Mouse (Mus musculus): ENCODE measurements around the gene Mxi1. TPM values are rescaled to one million over a fixed set of nuclear protein-coding genes. Genes with fewer than 3 reads are reported as not detected.

Mxi1 gene
- polyA plus RNA-seq, 1 experiment from 2014 or later: 68.4 TPM

- Histone ChIP-seq H3K36me3 (no peaks in the 10 kb centered on the region), H3K4me1 (peaks cover 6% of the 10 kb centered on the region; the same call in 1 of the 2 replicates), H3K4me3 (no peak overlapping the region), H3K9ac (replicated peaks) (no peak overlapping the region), H3K4me2 (replicated peaks) (no peak overlapping the region), H3K27me3 (no peaks in the 10 kb centered on the region), H3K27ac (replicated peaks) (no peak overlapping the region), H3K9me3 (no peaks in the 10 kb centered on the region)
- no peak for ATAC-seq (replicated peaks)
- 75% methylated on average over 19 of the region's 19 CpGs for WGBS
Observed at GRCm38 (mm10) chr19:53278491-53279415, 31.6 kb upstream of the Mxi1 start.

GRCm38 (mm10) chr19:53280254-53280653 is 30.1 kb upstream of the Mxi1 start:
- H3K27me3 ChIP-seq: no peaks in the 10 kb centered on the region
- no peak overlapping the region for H3K4me2 ChIP-seq (replicated peaks)
- no peak overlapping the region for H3K27ac ChIP-seq (replicated peaks)
- no peak overlapping the region for H3K4me3 ChIP-seq
- no peaks in the 10 kb centered on the region for H3K9me3 ChIP-seq
- 86% methylated on average over 8 of the region's 8 CpGs for WGBS
- H3K36me3 ChIP-seq: no peaks in the 10 kb centered on the region
- no peak overlapping the region for H3K9ac ChIP-seq (replicated peaks)
- H3K4me1 ChIP-seq: peaks cover 19% of the 10 kb centered on the region
- ATAC-seq (replicated peaks): no peak

DNA sequence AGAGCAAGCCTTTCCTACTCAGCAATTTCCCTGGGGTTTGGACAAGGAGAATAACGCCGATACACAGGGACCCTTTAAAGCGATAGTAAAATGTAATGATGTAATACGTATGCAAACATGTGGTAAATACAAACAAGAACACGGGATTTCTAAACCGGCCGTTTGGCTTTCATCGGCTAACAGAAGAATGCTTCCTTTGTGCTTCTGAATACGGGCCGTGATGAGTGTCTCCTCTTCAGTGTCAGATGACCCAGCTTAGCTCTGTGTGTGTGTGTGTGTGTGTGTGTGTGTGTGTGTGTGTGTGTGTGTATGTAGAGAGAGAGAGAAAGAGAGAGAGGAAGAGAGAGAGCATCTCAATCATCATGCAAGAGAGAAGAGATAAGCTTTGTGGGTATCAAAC is 27.7 kb upstream of the Mxi1 start:
- H3K27me3 ChIP-seq: no peaks in the 10 kb centered on the region
- no peak overlapping the region for H3K4me2 ChIP-seq (replicated peaks)
- ATAC-seq (replicated peaks): no peak
- H3K4me1 ChIP-seq: peaks cover 21% of the 10 kb centered on the region
- no peaks in the 10 kb centered on the region for H3K9me3 ChIP-seq
- H3K4me3 ChIP-seq: no peak overlapping the region
- no peaks in the 10 kb centered on the region for H3K36me3 ChIP-seq
- H3K27ac ChIP-seq (replicated peaks): no peak overlapping the region
- H3K9ac ChIP-seq (replicated peaks): no peak overlapping the region
- 25% methylated on average over 10 of the region's 10 CpGs for WGBS

DNA sequence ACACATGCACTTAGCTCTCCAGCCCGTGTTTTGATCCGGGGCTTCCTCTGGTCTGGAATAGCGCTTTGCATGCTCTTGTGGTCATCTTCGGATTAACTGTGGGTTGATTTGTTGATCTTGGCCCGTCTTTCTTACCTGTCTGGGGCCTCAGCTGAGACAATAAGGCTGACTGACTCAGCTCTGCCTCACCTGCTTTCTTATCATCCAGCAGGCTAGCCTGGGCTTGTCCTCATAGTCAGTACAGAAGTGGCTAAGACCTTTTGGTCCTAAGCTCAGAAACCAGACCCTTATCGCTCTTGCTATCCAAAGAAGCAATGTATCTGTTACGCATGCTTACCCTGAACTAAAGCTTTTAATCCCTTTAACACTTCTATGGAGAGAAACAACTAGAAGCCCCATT is 26.6 kb upstream of the Mxi1 start:
- peak overlapping the region; percentile 79 for H3K27ac ChIP-seq (replicated peaks)
- H3K9ac ChIP-seq (replicated peaks): no peak overlapping the region
- H3K4me3 ChIP-seq: no peak overlapping the region
- H3K27me3 ChIP-seq: no peaks in the 10 kb centered on the region
- no peaks in the 10 kb centered on the region for H3K36me3 ChIP-seq
- no peaks in the 10 kb centered on the region for H3K9me3 ChIP-seq
- ATAC-seq (replicated peaks): no peak
- WGBS: 83% methylated on average over 7 of the region's 7 CpGs
- H3K4me1 ChIP-seq: peaks cover 21% of the 10 kb centered on the region
- H3K4me2 ChIP-seq (replicated peaks): no peak overlapping the region

GRCm38 (mm10) chr19:53284268-53285208 is 25.8 kb upstream of the Mxi1 start:
- no peaks in the 10 kb centered on the region for H3K27me3 ChIP-seq
- ATAC-seq (replicated peaks): peak; percentile 91

GRCm38 (mm10) chr19:53296331-53297254 is 13.7 kb upstream of the Mxi1 start:
- no peaks in the 10 kb centered on the region for H3K27me3 ChIP-seq
- no peak overlapping the region for H3K4me2 ChIP-seq (replicated peaks)
- no peaks in the 10 kb centered on the region for H3K36me3 ChIP-seq
- 79% methylated on average over 23 of the region's 23 CpGs for WGBS
- no peaks in the 10 kb centered on the region for H3K4me1 ChIP-seq
- no peak for ATAC-seq (replicated peaks)
- H3K27ac ChIP-seq (replicated peaks): no peak overlapping the region
- H3K9ac ChIP-seq (replicated peaks): no peak overlapping the region
- H3K4me3 ChIP-seq: no peak overlapping the region
- H3K9me3 ChIP-seq: no peaks in the 10 kb centered on the region

More at GRCm38 (mm10) chr19:53284268-53285208, 25.8 kb upstream of the Mxi1 start:
- Histone ChIP-seq H3K9ac (replicated peaks) (peak overlapping the region; percentile 11; the same call in 1 of the 2 replicates), H3K4me2 (replicated peaks) (peak overlapping the region; percentile 27), H3K4me3 (0 out of 2 replicates have a peak overlapping the region, but pooled peaks have one; percentile 1), H3K27ac (replicated peaks) (peak overlapping the region; percentile 79), H3K36me3 (no peaks in the 10 kb centered on the region), H3K4me1 (peaks cover 21% of the 10 kb centered on the region), H3K9me3 (no peaks in the 10 kb centered on the region)
- WGBS: 14% methylated on average over 20 of the region's 20 CpGs

DNA sequence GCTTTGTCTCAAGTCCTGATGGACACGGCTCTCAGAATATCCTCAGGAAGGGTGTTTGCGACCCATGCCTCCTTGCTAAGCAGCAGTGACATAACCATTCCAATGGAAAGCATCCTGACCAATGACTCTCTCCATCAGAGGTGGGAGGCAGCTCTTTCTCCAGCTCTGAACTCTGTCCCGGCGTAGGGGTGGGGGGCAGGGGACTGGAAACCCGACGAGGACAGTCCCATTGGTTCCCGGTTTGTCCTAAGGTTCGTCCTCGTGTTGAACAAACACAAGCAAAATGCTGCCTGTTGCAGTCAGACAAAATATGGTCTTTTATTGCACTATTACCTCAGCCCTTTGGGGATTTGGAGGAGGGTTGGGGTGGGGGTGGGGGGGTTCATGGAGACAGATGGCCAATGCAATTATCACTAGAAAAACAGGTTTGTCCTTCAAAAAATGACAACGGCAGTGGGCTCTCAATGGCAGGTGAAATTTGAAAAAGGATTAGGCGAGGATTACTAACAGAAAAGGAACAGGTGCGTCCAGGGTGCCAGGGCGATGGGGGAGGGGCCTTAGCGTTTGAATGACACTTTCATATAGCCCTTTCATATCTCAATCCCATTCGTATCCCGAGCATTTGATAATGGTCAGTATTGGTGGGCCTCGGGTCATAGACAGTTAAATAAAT is 11.0 kb upstream of the Mxi1 start:
- Histone ChIP-seq H3K27me3 (no peaks in the 10 kb centered on the region), H3K27ac (replicated peaks) (no peak overlapping the region), H3K4me1 (no peaks in the 10 kb centered on the region), H3K4me2 (replicated peaks) (no peak overlapping the region), H3K9me3 (no peaks in the 10 kb centered on the region), H3K9ac (replicated peaks) (no peak overlapping the region), H3K36me3 (no peaks in the 10 kb centered on the region), H3K4me3 (no peak overlapping the region)
- WGBS: 53% methylated on average over 17 of the region's 17 CpGs
- ATAC-seq (replicated peaks): no peak

DNA sequence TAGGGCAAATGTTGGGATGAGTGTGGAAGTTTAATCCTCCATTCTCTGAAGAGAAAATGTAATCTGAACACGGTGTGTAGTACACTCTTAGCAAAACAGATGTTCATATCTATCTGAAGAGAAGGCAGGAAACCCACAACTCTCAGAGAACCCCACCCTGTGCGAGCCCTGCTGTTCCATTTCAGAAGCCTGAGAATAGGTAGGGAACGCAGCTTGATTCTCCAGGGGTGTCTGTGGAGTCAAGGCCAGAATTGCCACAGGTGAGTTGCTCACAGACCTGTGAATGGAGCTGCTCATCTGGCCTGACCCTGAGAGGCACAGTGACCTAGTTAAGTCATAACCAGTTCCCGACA is 10.5 kb upstream of the Mxi1 start:
- Histone ChIP-seq H3K9ac (replicated peaks) (no peak overlapping the region), H3K4me2 (replicated peaks) (no peak overlapping the region), H3K36me3 (no peaks in the 10 kb centered on the region), H3K27ac (replicated peaks) (no peak overlapping the region), H3K4me1 (no peaks in the 10 kb centered on the region), H3K9me3 (no peaks in the 10 kb centered on the region), H3K4me3 (no peak overlapping the region), H3K27me3 (no peaks in the 10 kb centered on the region)
- no peak for ATAC-seq (replicated peaks)
- 87% methylated on average over 4 of the region's 4 CpGs for WGBS

GRCm38 (mm10) chr19:53303382-53303781 is 6.9 kb upstream of the Mxi1 start:
- H3K4me2 ChIP-seq (replicated peaks): no peak overlapping the region
- no peak for ATAC-seq (replicated peaks)
- 91% methylated on average over 7 of the region's 7 CpGs for WGBS
- H3K4me3 ChIP-seq: no peak overlapping the region
- H3K27ac ChIP-seq (replicated peaks): no peak overlapping the region
- no peak overlapping the region for H3K9ac ChIP-seq (replicated peaks)
- H3K4me1 ChIP-seq: peaks cover 7% of the 10 kb centered on the region
- no peaks in the 10 kb centered on the region for H3K27me3 ChIP-seq
- no peaks in the 10 kb centered on the region for H3K9me3 ChIP-seq
- no peaks in the 10 kb centered on the region for H3K36me3 ChIP-seq

- no peak overlapping the region for H3K27ac ChIP-seq (replicated peaks)
- 84% methylated on average over 8 of the region's 8 CpGs for WGBS
- no peaks in the 10 kb centered on the region for H3K9me3 ChIP-seq
- H3K4me2 ChIP-seq (replicated peaks): no peak overlapping the region
- ATAC-seq (replicated peaks): no peak
- H3K9ac ChIP-seq (replicated peaks): no peak overlapping the region
- peaks cover 9% of the 10 kb centered on the region for H3K4me1 ChIP-seq
- H3K4me3 ChIP-seq: no peak overlapping the region
- H3K27me3 ChIP-seq: no peaks in the 10 kb centered on the region
- H3K36me3 ChIP-seq: no peaks in the 10 kb centered on the region
Observed at GRCm38 (mm10) chr19:53305621-53306020, 4.7 kb upstream of the Mxi1 start.

- ATAC-seq (replicated peaks): no peak
- no peaks in the 10 kb centered on the region for H3K9me3 ChIP-seq
- H3K9ac ChIP-seq (replicated peaks): no peak overlapping the region; the same call in 1 of the 2 replicates
- H3K27ac ChIP-seq (replicated peaks): no peak overlapping the region
- 5% methylated on average over 11 of the region's 11 CpGs for WGBS
- no peaks in the 10 kb centered on the region for H3K36me3 ChIP-seq
- peak overlapping the region; percentile 14 for H3K4me2 ChIP-seq (replicated peaks)
- H3K27me3 ChIP-seq: no peaks in the 10 kb centered on the region
- peaks cover 9% of the 10 kb centered on the region for H3K4me1 ChIP-seq
- H3K4me3 ChIP-seq: no peak overlapping the region
Observed at GRCm38 (mm10) chr19:53306706-53307105, 3.6 kb upstream of the Mxi1 start.

All from forebrain, embryonic 15.5 days (tissue).